Mouse (Mus musculus): ENCODE measurements at regions not wholly inside any gene's neighbourhood (a gene's known extent, or its start where the extent isn't known, plus 50 kb on each side); places are given as distances from the start of the nearest gene placed in this dataset.
"Not testable (repeated sequence)": the region's sequence is repeated elsewhere in the genome, so short reads cannot be mapped to it uniquely, and the experiment has no call there.

- not testable (repeated sequence) for H3K4me3 ChIP-seq (replicated peaks; ENCODE audit: low read length); H3K4me1 ChIP-seq (replicated peaks; ENCODE audit: control insufficient read depth, insufficient read depth, low read length); H3K27ac ChIP-seq (ENCODE audit: low read length); H3K36me3 ChIP-seq (ENCODE audit: control insufficient read depth, insufficient read depth); H3K9me3 ChIP-seq (ENCODE audit: control insufficient read depth, low read length); H3K27me3 ChIP-seq (replicated peaks; ENCODE audit: control insufficient read depth, insufficient read depth, low read length); ATAC-seq; H3K9ac ChIP-seq (replicated peaks; ENCODE audit: low read depth, low read length); H3K4me2 ChIP-seq (ENCODE audit: low read length)
- 68% methylated on average over 3 of the region's 4 CpGs for WGBS
These were observed 229.9 kb downstream of the Samd9l start for GRCm38 (mm10) chr6:3169479-3169878.

GRCm38 (mm10) chr6:3166149-3166548 is 233.2 kb downstream of the Samd9l start:
- H3K27ac ChIP-seq (ENCODE audit: low read length); H3K4me1 ChIP-seq (replicated peaks; ENCODE audit: control insufficient read depth, insufficient read depth, low read length); H3K4me3 ChIP-seq (replicated peaks; ENCODE audit: low read length); H3K9ac ChIP-seq (replicated peaks; ENCODE audit: low read depth, low read length); ATAC-seq; H3K4me2 ChIP-seq (ENCODE audit: low read length); H3K36me3 ChIP-seq (ENCODE audit: control insufficient read depth, insufficient read depth); H3K27me3 ChIP-seq (replicated peaks; ENCODE audit: control insufficient read depth, insufficient read depth, low read length); H3K9me3 ChIP-seq (ENCODE audit: control insufficient read depth, low read length): not testable (repeated sequence)
- 20% methylated on average over 1 of the region's 1 CpGs for WGBS

- not testable (repeated sequence) for H3K27ac ChIP-seq (ENCODE audit: low read length); H3K27me3 ChIP-seq (replicated peaks; ENCODE audit: control insufficient read depth, insufficient read depth, low read length); ATAC-seq; H3K9me3 ChIP-seq (ENCODE audit: control insufficient read depth, low read length); H3K4me2 ChIP-seq (ENCODE audit: low read length); H3K4me1 ChIP-seq (replicated peaks; ENCODE audit: control insufficient read depth, insufficient read depth, low read length); H3K4me3 ChIP-seq (replicated peaks; ENCODE audit: low read length); H3K9ac ChIP-seq (replicated peaks; ENCODE audit: low read depth, low read length); H3K36me3 ChIP-seq (ENCODE audit: control insufficient read depth, insufficient read depth)
- 43% methylated on average over 2 of the region's 2 CpGs for WGBS
These were observed 247.5 kb downstream of the Samd9l start for GRCm38 (mm10) chr6:3151901-3152300.

GRCm38 (mm10) chr6:3137823-3138222 is 261.5 kb downstream of the Samd9l start:
- H3K4me1 ChIP-seq (replicated peaks; ENCODE audit: control insufficient read depth, insufficient read depth, low read length); ATAC-seq; H3K9me3 ChIP-seq (ENCODE audit: control insufficient read depth, low read length); H3K4me3 ChIP-seq (replicated peaks; ENCODE audit: low read length); H3K27ac ChIP-seq (ENCODE audit: low read length); H3K4me2 ChIP-seq (ENCODE audit: low read length); H3K9ac ChIP-seq (replicated peaks; ENCODE audit: low read depth, low read length); H3K36me3 ChIP-seq (ENCODE audit: control insufficient read depth, insufficient read depth); H3K27me3 ChIP-seq (replicated peaks; ENCODE audit: control insufficient read depth, insufficient read depth, low read length): not testable (repeated sequence)
- WGBS: 75% methylated on average over 3 of the region's 3 CpGs

- H3K36me3 ChIP-seq (ENCODE audit: control insufficient read depth, insufficient read depth); H3K27me3 ChIP-seq (replicated peaks; ENCODE audit: control insufficient read depth, insufficient read depth, low read length); H3K4me3 ChIP-seq (replicated peaks; ENCODE audit: low read length); ATAC-seq; H3K27ac ChIP-seq (ENCODE audit: low read length); H3K4me1 ChIP-seq (replicated peaks; ENCODE audit: control insufficient read depth, insufficient read depth, low read length); H3K4me2 ChIP-seq (ENCODE audit: low read length); H3K9ac ChIP-seq (replicated peaks; ENCODE audit: low read depth, low read length); H3K9me3 ChIP-seq (ENCODE audit: control insufficient read depth, low read length): not testable (repeated sequence)
- WGBS: 82% methylated on average over 4 of the region's 4 CpGs
These were observed 265.6 kb downstream of the Samd9l start for GRCm38 (mm10) chr6:3133763-3134162.

- WGBS: 43% methylated on average over 1 of the region's 3 CpGs
- ATAC-seq; H3K9me3 ChIP-seq (ENCODE audit: control insufficient read depth, low read length); H3K4me2 ChIP-seq (ENCODE audit: low read length); H3K36me3 ChIP-seq (ENCODE audit: control insufficient read depth, insufficient read depth); H3K4me3 ChIP-seq (replicated peaks; ENCODE audit: low read length); H3K27me3 ChIP-seq (replicated peaks; ENCODE audit: control insufficient read depth, insufficient read depth, low read length); H3K4me1 ChIP-seq (replicated peaks; ENCODE audit: control insufficient read depth, insufficient read depth, low read length); H3K9ac ChIP-seq (replicated peaks; ENCODE audit: low read depth, low read length); H3K27ac ChIP-seq (ENCODE audit: low read length): not testable (repeated sequence)
These were observed 283.1 kb downstream of the Samd9l start for GRCm38 (mm10) chr6:3116296-3116695.
